Mouse (Mus musculus) hindbrain, postnatal 0 days (tissue): Measurements from ENCODE around the gene Plod2. TPM values are rescaled to one million over a fixed set of nuclear protein-coding genes. Genes with fewer than 3 reads are reported as not detected.

Source experiments
- ATAC-seq: fragments of 200-750 bp; cut with Nextera tagmentation; 2 replicates; pipeline ENCODE4 v1.8.0; 2017; ENCODE audit warnings: mild to moderate bottlenecking, moderate TSS enrichment, moderate library complexity
- DNase-seq: peaks from one replicate; pipeline ENCODE4 v3.0.0-alpha.2; 2015; ENCODE audit warnings: low spot score
- H3K27ac ChIP-seq: fragments of 300-500 bp; sonication (generic); 2 replicates; pipeline ENCODE4 v1.5.1; 2014; ENCODE audit warnings: mild to moderate bottlenecking
- H3K27me3 ChIP-seq: fragments of 300-500 bp; sonication (generic); 2 replicates; pipeline ENCODE4 v1.6.1; 2014; ENCODE audit warnings: low read length, mixed read lengths; ENCODE audit not compliant: insufficient read depth
- H3K36me3 ChIP-seq: fragments of 300-500 bp; sonication (generic); 2 replicates; pipeline ENCODE4 v1.6.1; 2014; ENCODE audit warnings: low read length, mixed read lengths; ENCODE audit not compliant: insufficient read depth
- H3K4me1 ChIP-seq: fragments of 300-500 bp; sonication (generic); 2 replicates; pipeline ENCODE4 v1.6.1; 2014; ENCODE audit warnings: antibody characterized with exemption, low read length, mixed read lengths; ENCODE audit not compliant: insufficient read depth
- H3K4me2 ChIP-seq: fragments of 300-500 bp; sonication (generic); 2 replicates; pipeline ENCODE4 v1.6.1; 2014; ENCODE audit warnings: low read depth, mild to moderate bottlenecking, low read length, moderate library complexity, mixed read lengths
- H3K4me3 ChIP-seq: fragments of 300-500 bp; sonication (generic); 2 replicates; pipeline ENCODE4 v1.5.1; 2014; ENCODE audit warnings: low read length
- H3K9ac ChIP-seq: fragments of 300-500 bp; sonication (generic); replicated peaks from 2 replicates; pipeline ENCODE4 v1.6.1; 2014; ENCODE audit warnings: mild to moderate bottlenecking, low read length, moderate library complexity, mixed read lengths
- H3K9me3 ChIP-seq: fragments of 300-500 bp; sonication (generic); 2 replicates; pipeline ENCODE4 v1.6.1; 2016; ENCODE audit warnings: low read length, mixed read lengths
- CTCF ChIP-seq: IDR thresholded peaks from 2 replicates; pipeline ENCODE4 v1.5.1; 2016; ENCODE audit warnings: antibody characterized with exemption, control low read depth, low read depth
- WGBS: fragments of 180-500 bp; shearing (Covaris S2); extraction: QIAGEN DNeasy Blood & Tissue Kit; methylation state at CpG from one replicate; pipeline ENCODE4 v1.1.7; 2014; 5-methylcytosine and 5-hydroxymethylcytosine counted together
- polyA plus RNA-seq: library from polyadenylated mRNA; unstranded; fragments of >200 nt; fragmentation: Nextera tagmentation; extraction: Ambion mirVana; gene quantifications from 2 replicates; pipeline ENCODE4 v1.2.1, GENCODE M21; 2015
- total RNA-seq: library from RNA; depleted of rRNA; stranded (reverse); fragments of >200 nt; gene quantifications from 2 replicates; pipeline ENCODE4 v1.2.3, GENCODE M21; 2014

Gene Plod2
- total and polyA plus RNA-seq, 2 experiments from 2014 or later = 7.1 to 14.1 TPM

DNA sequence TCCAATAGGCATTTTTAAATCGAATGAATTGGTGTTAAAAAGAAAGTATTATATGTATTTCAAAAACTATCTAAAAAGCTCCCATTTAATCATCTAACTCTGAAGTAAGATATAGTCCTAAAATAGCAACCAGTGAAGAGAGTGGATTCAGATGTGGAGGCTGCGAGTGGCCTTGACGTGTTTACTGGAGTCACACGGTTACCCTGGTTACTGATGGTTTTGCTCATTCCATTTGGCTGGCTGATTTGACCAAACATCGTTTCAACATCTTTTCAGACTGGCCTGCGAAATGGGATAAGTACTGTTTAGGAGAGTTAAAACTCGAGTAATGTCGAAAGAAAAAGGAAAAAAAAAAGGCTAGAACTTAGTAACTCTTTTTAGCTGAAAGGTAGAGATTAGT lies 71.2 kb downstream of the Plod2 start:
- DNase-seq (peak; percentile 29), ATAC-seq (no peak)
- WGBS = 67% methylated on average over 8 of the region's 8 CpGs
- Histone ChIP-seq H3K4me1 (no peaks in the 10 kb centered on the region), H3K27me3 (no peaks in the 10 kb centered on the region), H3K4me2 (no peak overlapping the region), H3K4me3 (no peak overlapping the region), H3K27ac (no peak overlapping the region), H3K9me3 (no peaks in the 10 kb centered on the region), H3K9ac (no peak overlapping the region), H3K36me3 (no peaks in the 10 kb centered on the region)
- no peak for TF ChIP-seq CTCF

GRCm38 (mm10) chr9:92616418-92616817 lies 74.4 kb downstream of the Plod2 start:
- Histone ChIP-seq H3K4me2 (no peak overlapping the region), H3K4me1 (no peaks in the 10 kb centered on the region), H3K9ac (no peak overlapping the region), H3K9me3 (no peaks in the 10 kb centered on the region), H3K27me3 (no peaks in the 10 kb centered on the region), H3K36me3 (no peaks in the 10 kb centered on the region), H3K4me3 (no peak overlapping the region), H3K27ac (no peak overlapping the region)
- no peak for TF ChIP-seq CTCF
- 92% methylated on average over 2 of the region's 2 CpGs for WGBS
- no peak for ATAC-seq
- no peak for DNase-seq

DNA sequence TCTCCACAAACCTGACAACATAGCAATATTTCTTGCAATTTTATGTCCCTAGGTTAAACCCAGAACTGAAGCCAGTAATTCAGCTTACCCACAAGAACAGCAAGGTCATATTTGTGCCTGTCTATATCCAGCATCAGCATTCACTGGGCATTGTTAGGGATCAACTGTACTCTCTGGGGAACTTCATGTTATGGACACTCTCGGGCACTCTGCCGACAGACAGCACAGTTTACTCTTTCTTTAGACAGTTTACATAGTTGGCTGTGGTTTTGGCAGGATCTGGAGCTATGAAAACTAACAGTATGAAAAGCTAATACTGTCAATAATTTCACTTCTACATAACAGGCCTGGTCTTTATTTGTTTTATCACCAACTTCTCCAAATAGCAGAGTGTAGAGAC lies 75.4 kb downstream of the Plod2 start:
- no peak for ATAC-seq

GRCm38 (mm10) chr9:92620088-92620487 lies 78.1 kb downstream of the Plod2 start:
- Histone ChIP-seq H3K27ac (no peak overlapping the region), H3K4me1 (no peaks in the 10 kb centered on the region), H3K27me3 (no peaks in the 10 kb centered on the region), H3K36me3 (no peaks in the 10 kb centered on the region), H3K4me2 (no peak overlapping the region), H3K9me3 (no peaks in the 10 kb centered on the region), H3K9ac (no peak overlapping the region), H3K4me3 (no peak overlapping the region)
- TF ChIP-seq CTCF = no peak
- 83% methylated on average over 1 of the region's 1 CpGs for WGBS
- ATAC-seq = no peak
- DNase-seq = no peak

More for the DNA sequence above, 75.4 kb downstream of the Plod2 start:
- WGBS = 80% methylated on average over 2 of the region's 2 CpGs
- Histone ChIP-seq H3K27me3 (no peaks in the 10 kb centered on the region), H3K4me2 (no peak overlapping the region), H3K36me3 (no peaks in the 10 kb centered on the region), H3K4me3 (no peak overlapping the region), H3K4me1 (no peaks in the 10 kb centered on the region), H3K27ac (no peak overlapping the region), H3K9ac (no peak overlapping the region), H3K9me3 (no peaks in the 10 kb centered on the region)
- TF ChIP-seq CTCF = no peak
- no peak for DNase-seq

DNA sequence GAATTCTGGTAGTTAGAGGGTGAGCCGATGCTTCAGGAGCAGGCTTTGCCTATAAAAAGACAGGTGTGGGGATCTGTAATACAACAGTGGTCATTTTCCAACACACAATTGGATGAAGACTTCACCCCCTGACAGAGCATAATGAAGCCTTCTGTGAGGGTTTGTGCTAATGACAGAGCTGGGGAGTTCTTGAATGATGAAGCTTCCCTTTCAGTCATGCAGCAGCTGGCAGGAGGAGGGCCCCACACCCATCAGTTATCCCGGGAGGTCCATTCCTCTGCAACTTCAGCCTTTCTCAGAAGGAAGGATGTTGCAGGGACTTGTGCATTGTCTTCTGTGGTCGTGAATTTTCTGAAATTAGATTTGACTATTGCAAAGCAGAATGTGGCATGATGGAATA lies 79.2 kb downstream of the Plod2 start:
- WGBS = 46% methylated on average over 3 of the region's 3 CpGs
- H3K27me3 ChIP-seq = no peaks in the 10 kb centered on the region
- TF ChIP-seq CTCF = no peak
- no peak overlapping the region for H3K4me2 ChIP-seq
- no peak overlapping the region for H3K4me3 ChIP-seq
- no peaks in the 10 kb centered on the region for H3K36me3 ChIP-seq
- no peak overlapping the region for H3K9ac ChIP-seq
- no peaks in the 10 kb centered on the region for H3K9me3 ChIP-seq
- DNase-seq (no peak), ATAC-seq (no peak)
- no peaks in the 10 kb centered on the region for H3K4me1 ChIP-seq
- no peak overlapping the region for H3K27ac ChIP-seq

- WGBS = 71% methylated on average over 2 of the region's 2 CpGs
- ATAC-seq (no peak), DNase-seq (no peak)
- H3K4me2 ChIP-seq = no peak overlapping the region
- no peak for TF ChIP-seq CTCF
- H3K36me3 ChIP-seq = no peaks in the 10 kb centered on the region
- H3K27me3 ChIP-seq = no peaks in the 10 kb centered on the region
- H3K9ac ChIP-seq = no peak overlapping the region
- H3K27ac ChIP-seq = no peak overlapping the region
- no peak overlapping the region for H3K4me3 ChIP-seq
- H3K9me3 ChIP-seq = no peaks in the 10 kb centered on the region
- no peaks in the 10 kb centered on the region for H3K4me1 ChIP-seq
These were observed 79.9 kb downstream of the Plod2 start for GRCm38 (mm10) chr9:92621878-92622282.

- no peak overlapping the region for H3K4me3 ChIP-seq
- 84% methylated on average over 3 of the region's 3 CpGs for WGBS
- no peak overlapping the region for H3K27ac ChIP-seq
- no peaks in the 10 kb centered on the region for H3K4me1 ChIP-seq
- no peak overlapping the region for H3K9ac ChIP-seq
- H3K36me3 ChIP-seq = no peaks in the 10 kb centered on the region
- TF ChIP-seq CTCF = no peak
- no peak for ATAC-seq
- H3K4me2 ChIP-seq = no peak overlapping the region
- DNase-seq = no peak
- H3K27me3 ChIP-seq = no peaks in the 10 kb centered on the region
- H3K9me3 ChIP-seq = no peaks in the 10 kb centered on the region
These were observed 92.8 kb downstream of the Plod2 start for GRCm38 (mm10) chr9:92634792-92635191.
